Mouse (Mus musculus): ENCODE results near the gene Slc30a4. TPM values are rescaled to one million over a fixed set of nuclear protein-coding genes. Genes with fewer than 3 reads are reported as not detected.

Gene Slc30a4
- total RNA-seq, 2 experiments from 2014 or later: 13.2 to 14.3 TPM

Small RNA genes within 50 kb of the gene (microRNA-seq; reads per million reads assigned to microRNA genes)
- gene Mir147: 1.7 reads per million

Other genes with a start within 250 kb of the Slc30a4 start
- gene Gm14085, start 217.7 kb downstream of the Slc30a4 start, total RNA-seq (2021): under 1 TPM; 0.14 to 0.19 TPM
- 1 to 10 TPM; 4.8 to 5.4 TPM for gene Gatm, start 91.4 kb downstream of the Slc30a4 start, total RNA-seq (2021)
- gene AA467197, start 65.7 kb downstream of the Slc30a4 start, total RNA-seq (2021): not detected
- gene Bloc1s6, start 35.8 kb upstream of the Slc30a4 start, total RNA-seq (2021): 10 to 100 TPM; 17.5 to 20.0 TPM
- gene Sqor, start 62.6 kb upstream of the Slc30a4 start, total RNA-seq (2021): 10 to 100 TPM; 39.0 to 42.2 TPM